Mouse (Mus musculus) lung, embryonic 16.5 days (tissue): ENCODE results near the gene Piga. TPM values are rescaled to one million over a fixed set of nuclear protein-coding genes. Genes with fewer than 3 reads are reported as not detected.
A peak's percentile ranks its signal among the peaks of the same experiment; 100 is the strongest.

Experiments
- ATAC-seq: fragments of 200-750 bp; cut with Nextera tagmentation; 2 replicates; pipeline ENCODE4 v1.8.0; 2017; ENCODE audit warnings: low read depth, mild to moderate bottlenecking, moderate library complexity
- H3K27ac ChIP-seq: fragments of 300-500 bp; sonication (generic); 2 replicates; pipeline ENCODE4 v1.5.1; 2014; ENCODE audit warnings: mild to moderate bottlenecking, control low read depth, low read length
- H3K27me3 ChIP-seq: fragments of 300-500 bp; sonication (generic); 2 replicates; pipeline ENCODE4 v1.6.1; 2014; ENCODE audit warnings: low read depth, low read length, mixed read lengths; ENCODE audit not compliant: control insufficient read depth, insufficient read depth
- H3K36me3 ChIP-seq: fragments of 300-500 bp; sonication (generic); 2 replicates; pipeline ENCODE4 v1.6.1; 2014; ENCODE audit warnings: low read length; ENCODE audit not compliant: control insufficient read depth, insufficient read depth
- H3K4me1 ChIP-seq: fragments of 300-500 bp; sonication (generic); replicated peaks from 2 replicates; pipeline ENCODE4 v1.6.1; 2014; ENCODE audit warnings: low read length, mixed read lengths; ENCODE audit not compliant: control insufficient read depth, insufficient read depth
- H3K4me2 ChIP-seq: fragments of 300-500 bp; sonication (generic); 2 replicates; pipeline ENCODE4 v1.6.1; 2014; ENCODE audit warnings: low read depth, low read length, control low read depth
- H3K4me3 ChIP-seq: fragments of 300-500 bp; sonication (generic); 2 replicates; pipeline ENCODE4 v1.5.1; 2014; ENCODE audit warnings: mild to moderate bottlenecking, low read length, control low read depth
- H3K9ac ChIP-seq: fragments of 300-500 bp; sonication (generic); 2 replicates; pipeline ENCODE4 v1.6.1; 2014; ENCODE audit warnings: low read length, control low read depth
- H3K9me3 ChIP-seq: fragments of 300-500 bp; sonication (generic); 2 replicates; pipeline ENCODE4 v1.6.1; 2016; ENCODE audit warnings: low read length; ENCODE audit not compliant: control insufficient read depth
- WGBS: fragments of 180-500 bp; shearing (Covaris S2); extraction: QIAGEN DNeasy Blood & Tissue Kit; methylation state at CpG from one replicate; pipeline ENCODE4 v1.1.7; 2014; 5-methylcytosine and 5-hydroxymethylcytosine counted together
- polyA plus RNA-seq: library from polyadenylated mRNA; unstranded; fragments of >200 nt; fragmentation: Nextera tagmentation; extraction: Ambion mirVana; gene quantifications from 2 replicates; pipeline ENCODE4 v1.2.1, GENCODE M21; 2015

Piga gene
- polyA plus RNA-seq, 1 experiment from 2014 or later = 20.3 TPM

DNA sequence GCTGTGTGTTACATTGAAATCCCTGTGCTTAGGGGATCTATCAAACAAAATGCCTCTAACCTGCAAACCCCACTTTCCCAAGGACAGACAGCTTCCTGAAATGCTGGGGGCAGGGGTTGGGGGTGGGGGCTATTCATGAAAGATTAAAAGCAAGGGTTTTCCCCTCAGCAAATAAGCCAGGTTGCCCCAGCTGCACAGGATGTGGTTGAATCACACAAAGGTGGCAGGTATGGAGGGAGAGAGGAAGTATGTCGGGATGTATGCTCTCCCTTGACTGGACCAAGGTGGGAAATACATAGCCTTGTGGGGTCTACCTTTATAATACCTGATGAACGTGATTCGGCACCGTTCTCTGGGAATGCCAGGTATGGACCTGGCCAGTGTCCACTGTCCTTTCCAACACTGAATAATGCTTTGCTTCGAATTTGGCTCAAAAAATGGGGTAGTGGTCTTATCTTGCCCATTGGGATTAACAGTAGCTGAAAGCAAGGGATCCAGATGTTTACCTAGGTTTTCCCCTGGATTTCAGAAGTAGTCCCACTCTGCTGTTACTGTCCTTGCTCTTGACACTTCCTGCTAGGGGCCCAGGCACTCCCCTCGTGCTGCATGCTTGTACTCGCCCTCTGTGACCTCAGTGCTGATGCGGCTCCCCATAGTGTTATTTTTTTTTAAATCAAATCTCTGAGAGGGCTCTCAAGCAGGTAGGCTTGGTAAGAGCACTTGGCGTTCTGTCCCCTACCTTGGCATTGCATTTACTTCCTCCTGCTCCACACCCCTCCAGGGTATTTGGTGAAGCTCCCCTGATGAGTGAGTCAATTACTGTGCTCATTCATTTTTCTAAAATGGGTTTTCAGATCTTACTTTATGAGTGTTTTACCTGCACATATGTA lies 13.2 kb upstream of the Piga start:
- 55% methylated on average over 9 of the region's 9 CpGs for whole genome bisulfite sequencing
- Histone ChIP-seq H3K4me2 (no peak overlapping the region), H3K27me3 (no peaks in the 10 kb centered on the region; the same call in 1 of the 2 replicates), H3K4me3 (no peak overlapping the region), H3K27ac (peak overlapping the region; percentile 43), H3K9me3 (no peaks in the 10 kb centered on the region), H3K36me3 (no peaks in the 10 kb centered on the region), H3K4me1 (0 out of 2 replicates have a peak, but pooled peaks cover 6% of the 10 kb centered on the region), H3K9ac (no peak overlapping the region)
- ATAC-seq = peak; percentile 11; the same call in 1 of the 2 replicates

DNA sequence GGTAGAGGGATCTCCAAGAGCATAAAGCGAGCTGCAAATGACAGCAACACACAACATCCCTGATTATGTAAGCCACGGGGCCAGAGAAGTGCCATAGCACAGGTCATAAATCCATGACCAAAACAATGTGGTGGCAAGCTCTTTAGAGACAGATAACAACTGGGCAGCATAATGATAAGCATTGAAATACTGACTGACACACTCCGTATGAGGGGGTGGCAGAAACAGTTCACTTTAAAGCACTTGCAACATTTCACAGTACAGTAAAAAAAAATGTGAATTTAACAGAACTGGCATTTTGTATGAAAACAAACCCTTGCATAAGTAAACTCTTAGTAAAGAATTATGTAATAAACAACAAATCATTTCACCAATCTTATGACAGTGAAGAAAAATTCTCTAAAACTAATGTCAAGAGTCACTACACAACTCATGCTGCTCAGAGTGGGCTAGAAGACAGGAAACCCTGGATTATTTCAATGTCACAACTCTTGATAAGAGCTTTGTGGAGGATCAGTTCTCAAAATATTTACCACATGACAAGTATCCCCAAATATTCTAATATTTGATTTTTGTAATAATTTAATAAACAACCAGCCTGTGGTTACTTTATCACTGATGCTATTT lies 11.2 kb upstream of the Piga start:
- no peaks in the 10 kb centered on the region for H3K9me3 ChIP-seq
- H3K4me3 ChIP-seq = no peak overlapping the region

DNA sequence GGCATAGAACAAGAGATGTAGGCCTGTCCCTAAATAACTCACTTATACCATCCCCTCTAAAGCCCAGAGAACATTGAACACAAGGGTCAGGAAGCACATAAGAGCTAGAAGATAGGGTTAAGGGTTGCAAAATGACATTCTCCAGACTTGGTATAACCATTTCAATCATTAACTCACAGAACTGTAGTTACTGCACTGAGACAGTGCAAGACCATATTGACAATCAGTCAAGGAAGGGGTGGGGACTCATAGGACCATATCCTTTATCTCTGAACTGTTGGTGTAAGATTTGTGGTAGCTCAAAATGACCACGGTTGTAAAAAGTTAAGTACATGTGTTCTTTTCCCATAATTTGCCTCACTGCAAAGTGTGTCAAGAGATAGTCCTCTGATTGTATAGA lies 9.0 kb upstream of the Piga start:
- 81% methylated on average over 1 of the region's 1 CpGs for WGBS
- Histone ChIP-seq H3K36me3 (no peaks in the 10 kb centered on the region), H3K4me2 (no peak overlapping the region), H3K9ac (no peak overlapping the region), H3K27me3 (peaks cover 2% of the 10 kb centered on the region; the same call in 1 of the 2 replicates), H3K4me1 (0 out of 2 replicates have a peak, but pooled peaks cover 6% of the 10 kb centered on the region), H3K4me3 (no peak overlapping the region), H3K27ac (no peak overlapping the region), H3K9me3 (no peaks in the 10 kb centered on the region)
- ATAC-seq = no peak

More for the DNA sequence above, 11.2 kb upstream of the Piga start:
- 56% methylated on average over 3 of the region's 3 CpGs for WGBS
- no peak overlapping the region for H3K4me2 ChIP-seq
- ATAC-seq = peak; percentile 68
- H3K27me3 ChIP-seq = no peaks in the 10 kb centered on the region; the same call in 1 of the 2 replicates
- H3K4me1 ChIP-seq = 0 out of 2 replicates have a peak, but pooled peaks cover 6% of the 10 kb centered on the region
- H3K27ac ChIP-seq = no peak overlapping the region; the same call in 1 of the 2 replicates
- H3K9ac ChIP-seq = no peak overlapping the region
- H3K36me3 ChIP-seq = no peaks in the 10 kb centered on the region

DNA sequence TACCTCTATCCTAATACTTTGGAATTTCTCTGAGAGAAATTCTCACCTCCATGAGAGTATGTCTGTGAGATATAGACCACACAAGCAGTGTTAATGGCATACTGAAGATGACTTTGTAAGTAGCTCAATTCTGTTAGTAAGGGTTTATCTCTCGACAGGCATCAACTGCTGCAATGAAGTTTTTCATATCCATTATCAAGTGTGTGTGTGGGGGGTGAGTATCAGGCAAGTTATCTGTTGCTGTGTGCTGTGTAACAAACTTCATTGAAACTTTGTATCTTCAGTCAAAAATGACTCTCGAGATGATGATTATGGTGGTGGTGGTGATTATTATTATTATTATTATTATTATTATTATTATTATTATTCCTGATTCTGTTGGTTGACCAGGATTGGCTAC lies 2.8 kb upstream of the Piga start:
- Histone ChIP-seq H3K27me3 (0 out of 2 replicates have a peak, but pooled peaks cover 2% of the 10 kb centered on the region), H3K9ac (no peak overlapping the region), H3K4me1 (peaks cover 4% of the 10 kb centered on the region; the same call in 1 of the 2 replicates), H3K4me3 (no peak overlapping the region), H3K36me3 (no peaks in the 10 kb centered on the region), H3K4me2 (no peak overlapping the region), H3K27ac (no peak overlapping the region), H3K9me3 (no peaks in the 10 kb centered on the region)
- ATAC-seq = no peak
- 83% methylated on average over 2 of the region's 2 CpGs for WGBS

DNA sequence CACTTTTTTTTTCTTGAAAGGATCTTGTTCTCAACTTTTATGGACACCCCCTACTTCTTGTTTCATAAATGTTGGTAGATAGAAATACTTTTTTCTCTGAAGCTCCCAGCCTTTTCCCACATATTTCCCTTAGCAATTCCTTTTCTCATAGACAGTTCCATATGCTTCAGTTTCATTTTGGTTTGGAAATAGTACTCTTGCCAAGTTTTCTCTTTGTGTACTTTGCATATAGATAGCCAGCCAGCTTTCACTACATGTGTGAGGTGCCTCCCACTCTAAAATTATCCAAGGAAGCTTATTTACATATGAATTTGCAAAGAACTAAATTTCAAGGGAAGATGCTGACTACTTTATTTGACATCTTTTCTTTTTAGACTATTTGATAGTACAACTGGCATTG lies 1.6 kb upstream of the Piga start:
- H3K27ac ChIP-seq = no peak overlapping the region
- peaks cover 4% of the 10 kb centered on the region; the same call in 1 of the 2 replicates for H3K4me1 ChIP-seq
- ATAC-seq = no peak
- peaks cover 4% of the 10 kb centered on the region; the same call in 1 of the 2 replicates for H3K36me3 ChIP-seq
- H3K27me3 ChIP-seq = 0 out of 2 replicates have a peak, but pooled peaks cover 2% of the 10 kb centered on the region
- no peaks in the 10 kb centered on the region for H3K9me3 ChIP-seq
- no peak overlapping the region for H3K9ac ChIP-seq
- H3K4me3 ChIP-seq = no peak overlapping the region
- no peak overlapping the region for H3K4me2 ChIP-seq

DNA sequence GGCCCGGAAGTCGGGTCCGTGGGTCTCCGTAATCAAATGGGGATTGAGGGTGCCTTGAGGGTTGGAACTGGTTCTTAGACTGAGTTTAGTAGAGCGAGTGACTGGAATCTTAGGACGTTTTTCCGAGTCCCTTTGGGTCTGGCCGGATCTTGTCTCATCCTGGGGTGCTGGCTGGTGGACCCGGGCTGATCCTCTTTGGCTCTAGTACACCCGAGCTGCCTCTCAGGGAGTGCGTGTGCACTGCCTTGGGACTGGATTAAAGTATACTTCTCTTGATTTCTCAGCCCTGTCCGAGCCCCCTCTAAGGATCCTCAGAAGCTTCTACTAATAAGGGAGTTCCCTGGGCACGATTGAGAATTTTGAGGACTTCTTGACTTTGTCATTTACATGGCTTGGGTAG lies 368 bp downstream of the Piga start:
- ATAC-seq = peak; percentile 20

DNA sequence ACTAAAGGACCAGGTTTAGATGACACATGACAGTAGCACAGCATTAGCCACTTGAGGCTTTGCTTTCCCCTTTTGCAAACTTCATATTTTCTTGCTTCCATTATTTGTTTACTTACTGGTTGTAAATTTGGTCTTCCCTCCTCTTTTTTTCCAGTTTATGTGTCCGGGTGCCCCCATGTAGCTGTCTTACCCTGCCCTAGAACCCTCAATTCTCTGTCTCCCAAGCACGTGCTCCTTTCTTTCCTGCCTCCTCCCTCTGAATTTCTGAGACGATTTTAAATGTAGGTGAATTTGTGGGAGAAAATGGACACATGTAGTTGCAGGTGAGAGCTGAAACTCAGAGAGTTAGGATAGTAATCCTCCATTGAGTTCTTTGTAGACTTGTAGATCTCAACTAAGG lies 931 bp downstream of the Piga start:
- H3K9ac ChIP-seq = peak overlapping the region; percentile 79
- peaks cover 4% of the 10 kb centered on the region; the same call in 1 of the 2 replicates for H3K36me3 ChIP-seq
- WGBS = 48% methylated on average over 3 of the region's 3 CpGs
- peaks cover 4% of the 10 kb centered on the region; the same call in 1 of the 2 replicates for H3K4me1 ChIP-seq
- peak overlapping the region; percentile 72 for H3K4me3 ChIP-seq
- H3K9me3 ChIP-seq = no peaks in the 10 kb centered on the region
- no peaks in the 10 kb centered on the region for H3K27me3 ChIP-seq
- ATAC-seq = no peak
- no peak overlapping the region for H3K27ac ChIP-seq
- peak overlapping the region; percentile 66 for H3K4me2 ChIP-seq

More for the DNA sequence above, 368 bp downstream of the Piga start:
- H3K27me3 ChIP-seq = no peaks in the 10 kb centered on the region
- peak overlapping the region; percentile 72 for H3K4me3 ChIP-seq
- H3K9me3 ChIP-seq = no peaks in the 10 kb centered on the region
- H3K9ac ChIP-seq = peak overlapping the region; percentile 79
- 22% methylated on average over 13 of the region's 13 CpGs for WGBS
- peaks cover 4% of the 10 kb centered on the region; the same call in 1 of the 2 replicates for H3K36me3 ChIP-seq
- peaks cover 4% of the 10 kb centered on the region; the same call in 1 of the 2 replicates for H3K4me1 ChIP-seq
- peak overlapping the region; percentile 66 for H3K4me2 ChIP-seq
- H3K27ac ChIP-seq = peak overlapping the region; percentile 71

DNA sequence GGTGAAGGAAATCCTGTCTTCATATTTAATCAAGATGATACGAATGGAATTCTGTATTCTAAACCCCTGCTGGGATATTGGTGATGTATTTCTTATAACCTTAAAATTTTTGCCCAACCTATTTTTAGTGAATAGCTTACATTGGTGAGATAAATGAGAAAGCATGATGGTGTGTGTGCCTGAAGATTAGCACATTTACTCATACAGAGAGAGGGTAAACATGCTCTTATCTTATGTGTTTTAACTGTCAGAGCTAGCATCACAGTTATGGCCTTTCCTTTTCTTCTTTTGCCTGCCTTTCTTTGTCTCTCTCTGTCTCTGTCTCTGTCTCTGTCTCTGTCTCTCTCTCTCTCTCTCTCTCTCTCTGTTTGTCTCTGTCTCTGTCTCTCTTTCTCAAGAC lies 5.2 kb downstream of the Piga start:
- Histone ChIP-seq H3K4me3 (no peak overlapping the region), H3K27me3 (no peaks in the 10 kb centered on the region; the same call in 1 of the 2 replicates), H3K27ac (no peak overlapping the region), H3K9me3 (no peaks in the 10 kb centered on the region), H3K9ac (no peak overlapping the region), H3K36me3 (peaks cover 4% of the 10 kb centered on the region; the same call in 1 of the 2 replicates), H3K4me2 (no peak overlapping the region), H3K4me1 (peaks cover 4% of the 10 kb centered on the region; the same call in 1 of the 2 replicates)
- 75% methylated on average over 1 of the region's 1 CpGs for WGBS
- ATAC-seq = no peak

DNA sequence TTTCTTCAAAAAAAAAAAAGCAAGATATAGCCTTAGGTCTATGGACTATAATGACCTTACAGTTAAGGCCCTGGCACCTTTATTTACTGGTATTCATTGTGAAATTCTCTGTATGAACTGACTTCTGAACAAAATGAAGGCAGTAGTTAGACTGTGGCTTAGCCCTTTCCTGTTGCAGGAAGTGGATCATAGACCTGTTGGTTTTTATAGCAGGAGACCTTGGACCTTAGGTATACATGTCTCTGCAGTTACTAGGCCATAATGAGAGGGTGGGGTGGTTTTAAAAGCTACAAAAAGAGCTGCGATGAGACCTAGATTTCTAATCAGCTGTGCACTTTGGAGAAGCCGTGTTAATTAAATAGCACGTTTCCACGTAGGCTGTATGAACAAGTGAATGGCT lies 7.7 kb downstream of the Piga start:
- H3K4me2 ChIP-seq = no peak overlapping the region
- no peaks in the 10 kb centered on the region for H3K9me3 ChIP-seq
- H3K4me1 ChIP-seq = no peaks in the 10 kb centered on the region
- no peak for ATAC-seq
- peaks cover 13% of the 10 kb centered on the region; the same call in 1 of the 2 replicates for H3K36me3 ChIP-seq
- WGBS = 87% methylated on average over 4 of the region's 4 CpGs
- H3K9ac ChIP-seq = no peak overlapping the region
- H3K27ac ChIP-seq = no peak overlapping the region
- H3K27me3 ChIP-seq = no peaks in the 10 kb centered on the region; the same call in 1 of the 2 replicates
- no peak overlapping the region for H3K4me3 ChIP-seq
